Mouse (Mus musculus) embryo, embryonic 11.5 days (tissue): ENCODE results near the gene Gys1.
"Not testable (repeated sequence)": the region's sequence is repeated elsewhere in the genome, so short reads cannot be mapped to it uniquely, and the experiment has no call there.

Experiments used
- DNase-seq: peaks from one replicate; pipeline ENCODE4 v3.0.0-alpha.2; 2012; ENCODE audit warnings: low read depth, low spot score

The Gys1 gene

DNA sequence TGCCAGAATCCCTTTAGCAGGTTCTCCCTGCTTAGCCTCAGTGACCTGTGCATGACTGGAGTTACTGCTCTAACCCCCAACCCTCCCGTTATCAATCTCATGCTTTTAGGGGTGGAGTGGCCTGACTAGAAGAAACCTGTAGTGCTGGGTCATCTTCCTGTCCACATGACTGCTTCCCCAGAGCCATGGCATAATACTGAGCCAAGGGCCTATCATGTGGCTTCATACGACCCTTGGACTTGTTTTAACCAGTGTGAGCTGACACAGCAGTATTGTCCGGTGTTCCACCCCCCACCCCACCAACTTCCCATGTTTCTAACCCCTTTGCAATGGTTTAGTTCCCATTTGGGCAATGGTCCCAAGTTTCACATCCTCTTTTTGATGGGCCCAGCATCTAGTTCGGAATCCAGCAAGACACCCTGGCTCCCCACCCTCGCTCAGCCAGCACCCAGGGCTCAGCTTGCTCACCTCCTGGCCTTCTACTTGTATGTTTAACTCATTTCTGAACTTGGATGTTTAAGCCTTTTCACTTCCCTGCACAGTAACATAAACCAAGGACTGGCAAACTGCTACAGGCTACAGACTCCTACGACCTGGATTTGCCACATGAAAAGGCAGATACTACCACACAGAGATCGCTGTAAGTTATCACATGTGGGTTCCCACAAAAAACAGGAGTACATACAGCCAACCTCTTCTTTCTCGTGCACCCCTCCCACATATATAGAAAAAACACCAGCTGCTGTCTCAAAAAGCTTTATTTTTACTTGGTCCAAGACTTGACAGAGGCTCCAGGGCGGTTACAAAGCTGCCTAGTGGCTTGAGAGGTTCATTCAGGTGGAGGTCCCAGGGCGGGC lies 22.8 kb downstream of the Gys1 start:
- DNase-seq, result no peak

DNA sequence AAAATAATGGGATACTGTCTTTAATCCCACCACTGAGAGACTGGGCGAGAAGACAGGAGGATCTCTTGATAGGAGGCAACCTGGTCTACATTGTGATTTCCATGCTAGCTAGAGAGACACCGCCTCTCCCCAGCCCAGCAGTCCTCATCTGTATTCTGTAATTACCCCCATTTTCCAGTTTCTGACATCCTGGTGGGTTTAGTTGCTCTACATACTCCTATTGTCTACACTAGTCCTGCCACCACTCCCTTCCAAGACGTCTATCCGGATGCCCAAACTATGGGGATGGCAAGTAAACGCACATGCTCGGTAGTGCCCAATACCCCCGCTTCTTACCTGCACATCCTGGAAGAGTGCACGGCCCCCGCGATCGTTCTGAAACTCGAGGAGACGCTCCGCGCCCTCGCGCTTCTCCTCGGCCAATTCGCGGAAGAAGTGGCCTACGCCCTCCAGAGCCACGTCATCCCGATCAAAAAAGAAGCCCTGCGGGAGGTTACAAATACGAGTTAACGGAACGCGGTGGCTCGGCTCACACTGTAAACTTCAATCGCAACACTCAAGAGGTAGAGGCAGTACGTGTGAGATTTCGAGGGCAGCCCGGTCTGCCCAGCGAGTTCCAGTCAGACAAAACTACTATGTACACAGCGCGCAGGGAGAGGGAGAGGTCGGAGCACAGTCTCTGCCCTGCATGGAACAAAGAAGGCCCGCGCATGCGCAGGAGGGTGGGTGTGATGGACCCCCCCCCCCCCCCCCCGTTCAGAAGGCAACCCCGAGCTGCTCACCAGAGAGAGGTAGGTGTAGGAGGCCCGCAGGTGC lies 24.3 kb downstream of the Gys1 start:
- no peak for DNase-seq

DNA sequence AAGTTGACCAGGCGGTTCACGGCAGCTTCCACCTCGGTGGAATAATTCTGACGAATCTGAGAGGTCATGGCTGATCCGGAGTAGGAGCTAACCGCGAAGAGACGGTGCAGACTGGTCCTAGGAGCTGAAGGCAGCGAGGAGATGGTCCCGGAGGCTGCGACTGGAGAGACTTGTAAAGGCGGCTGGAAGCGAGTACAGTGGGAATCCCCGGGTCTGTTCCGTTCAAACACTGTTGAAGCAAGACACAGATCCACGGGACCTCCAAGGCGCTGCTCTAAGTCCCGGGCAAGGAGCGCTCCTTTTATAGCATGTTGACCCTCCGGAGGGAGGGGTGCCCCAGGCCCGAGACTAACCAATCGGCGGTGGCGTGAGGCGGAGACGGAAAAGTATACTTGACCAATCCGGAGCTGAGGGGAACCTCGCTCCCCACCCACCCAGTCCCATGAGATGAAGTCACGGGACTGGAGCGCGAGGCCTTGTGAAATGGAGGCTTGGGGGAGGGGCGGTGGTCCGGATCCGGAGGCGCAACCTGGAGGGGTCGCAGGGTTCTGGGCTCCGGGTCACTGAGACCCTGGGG lies 25.0 kb downstream of the Gys1 start, which contains the start of gene Ftl1:
Gene Ftl1, minus strand, starts transcription at position 321 of the 577 bp plus-strand sequence.
- peak; percentile 96 for DNase-seq

DNA sequence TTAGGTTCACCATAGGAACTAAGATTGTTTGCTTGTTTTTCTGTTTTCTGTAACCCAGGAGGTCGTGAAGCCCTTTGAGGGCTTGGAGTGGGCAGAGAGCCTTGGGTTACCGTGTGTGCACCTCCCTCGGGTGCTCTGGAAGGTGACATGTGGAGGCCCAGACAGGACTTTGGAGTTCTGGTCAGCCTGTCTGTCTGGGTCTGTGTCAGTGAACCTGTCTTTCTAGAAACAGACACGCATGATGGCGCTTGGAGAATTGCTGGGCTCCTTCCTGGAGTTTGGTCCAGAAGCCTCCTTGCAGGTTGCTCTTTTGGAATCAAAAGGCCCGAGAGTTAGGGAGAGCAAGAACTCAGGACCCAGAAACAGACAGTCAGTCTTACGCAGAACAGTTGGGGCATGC lies 25.7 kb downstream of the Gys1 start:
- DNase-seq, result no peak

DNA sequence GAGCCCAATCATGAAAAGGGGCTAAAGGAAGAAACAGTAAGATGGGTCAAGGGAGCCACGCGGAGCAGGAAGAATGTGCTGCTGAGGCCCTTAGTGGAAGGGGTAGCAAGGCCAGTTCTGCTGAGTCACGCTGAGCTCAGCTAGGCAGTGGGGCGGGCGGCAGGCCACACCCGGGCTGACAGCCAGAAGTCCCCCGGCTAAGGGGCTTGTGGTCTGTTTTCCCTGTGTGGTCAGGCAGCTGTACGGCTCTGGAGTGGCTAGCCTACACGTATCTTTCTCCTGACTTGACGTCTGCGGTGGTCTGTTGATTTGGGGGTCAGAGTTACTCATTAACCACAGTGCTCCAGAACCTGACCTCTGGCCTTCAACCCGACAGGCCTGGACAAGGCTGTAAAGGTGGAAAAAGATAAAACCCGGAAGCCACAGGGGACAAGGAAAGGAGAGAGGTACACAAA lies 26.2 kb downstream of the Gys1 start:
- no peak for DNase-seq

DNA sequence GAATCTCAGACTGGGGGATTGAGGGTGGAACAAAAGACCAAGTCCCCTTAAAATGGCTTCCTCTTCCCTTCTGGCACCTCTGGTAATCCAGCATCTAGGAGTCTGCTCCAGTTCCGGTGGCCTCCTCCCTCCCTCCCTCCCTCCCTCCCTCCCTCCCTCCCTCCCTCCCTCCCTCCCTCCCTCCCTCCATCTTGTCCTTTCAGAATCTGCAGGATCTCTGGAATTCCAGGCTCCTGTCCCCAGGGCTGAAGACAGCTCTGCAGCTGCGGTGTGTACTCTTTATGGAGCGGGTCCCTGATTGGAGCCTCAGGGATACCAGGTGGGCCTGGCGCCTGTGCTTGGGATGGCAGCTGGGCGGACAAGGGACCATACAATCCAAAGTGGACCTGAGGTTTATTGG lies 26.7 kb downstream of the Gys1 start:
- DNase-seq, result no peak

DNA sequence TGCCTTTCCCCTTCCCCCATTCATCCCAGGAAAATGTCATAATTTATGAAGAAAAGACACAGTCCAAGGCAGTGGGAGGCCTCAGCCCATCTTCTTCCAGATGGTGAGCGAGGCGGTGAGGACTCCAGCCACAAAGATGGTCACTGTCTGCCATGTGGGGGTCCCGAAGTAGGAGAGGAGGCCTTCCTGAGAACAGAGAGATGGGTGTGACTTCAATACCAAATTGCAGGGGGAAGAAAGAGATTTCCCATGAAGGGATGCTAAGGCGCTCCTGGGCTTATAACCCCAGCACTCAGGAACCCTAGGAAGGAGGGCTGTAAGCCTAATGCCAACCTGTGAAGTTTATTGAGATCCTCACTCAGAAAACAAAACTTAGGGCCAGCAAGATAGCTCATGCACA lies 27.1 kb downstream of the Gys1 start:
- no peak for DNase-seq

DNA sequence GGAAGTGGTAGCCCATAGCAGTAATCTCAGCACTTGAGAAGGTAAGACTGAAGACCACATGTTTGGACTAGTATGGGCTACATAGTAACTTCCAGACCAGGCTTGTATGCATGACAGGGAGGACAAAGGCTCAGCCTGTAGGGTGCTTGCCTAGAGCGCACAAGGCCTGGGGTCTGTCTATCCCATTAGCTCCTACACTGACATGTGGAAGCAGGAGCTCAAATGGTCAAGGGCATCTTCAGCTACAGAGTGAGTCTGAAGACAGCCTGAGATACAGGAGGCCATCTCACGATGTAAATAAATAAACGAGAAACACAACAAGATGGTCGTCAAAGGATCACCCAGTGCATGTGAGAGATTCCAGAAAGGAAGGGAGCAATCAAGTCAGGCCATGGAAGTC lies 27.7 kb downstream of the Gys1 start:
- no peak for DNase-seq

DNA sequence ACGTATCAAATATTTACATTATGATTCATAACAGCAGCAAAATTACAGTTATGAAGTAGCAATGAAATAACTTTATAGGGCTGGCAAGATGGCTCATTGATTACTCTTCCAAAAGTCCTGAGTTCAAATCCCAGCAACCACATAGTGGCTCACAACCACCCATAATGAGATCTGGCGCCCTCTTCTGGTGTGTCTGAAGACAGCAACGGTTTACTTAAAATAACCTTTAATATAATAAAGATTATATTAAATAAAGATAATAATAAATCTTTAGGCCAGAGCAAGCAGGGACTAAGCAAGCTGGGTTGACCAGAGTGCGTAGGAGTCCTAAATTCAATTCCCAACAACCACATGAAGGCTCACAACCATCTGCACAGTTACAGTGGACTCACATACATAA lies 28.2 kb downstream of the Gys1 start:
- DNase-seq, result not testable (repeated sequence)

DNA sequence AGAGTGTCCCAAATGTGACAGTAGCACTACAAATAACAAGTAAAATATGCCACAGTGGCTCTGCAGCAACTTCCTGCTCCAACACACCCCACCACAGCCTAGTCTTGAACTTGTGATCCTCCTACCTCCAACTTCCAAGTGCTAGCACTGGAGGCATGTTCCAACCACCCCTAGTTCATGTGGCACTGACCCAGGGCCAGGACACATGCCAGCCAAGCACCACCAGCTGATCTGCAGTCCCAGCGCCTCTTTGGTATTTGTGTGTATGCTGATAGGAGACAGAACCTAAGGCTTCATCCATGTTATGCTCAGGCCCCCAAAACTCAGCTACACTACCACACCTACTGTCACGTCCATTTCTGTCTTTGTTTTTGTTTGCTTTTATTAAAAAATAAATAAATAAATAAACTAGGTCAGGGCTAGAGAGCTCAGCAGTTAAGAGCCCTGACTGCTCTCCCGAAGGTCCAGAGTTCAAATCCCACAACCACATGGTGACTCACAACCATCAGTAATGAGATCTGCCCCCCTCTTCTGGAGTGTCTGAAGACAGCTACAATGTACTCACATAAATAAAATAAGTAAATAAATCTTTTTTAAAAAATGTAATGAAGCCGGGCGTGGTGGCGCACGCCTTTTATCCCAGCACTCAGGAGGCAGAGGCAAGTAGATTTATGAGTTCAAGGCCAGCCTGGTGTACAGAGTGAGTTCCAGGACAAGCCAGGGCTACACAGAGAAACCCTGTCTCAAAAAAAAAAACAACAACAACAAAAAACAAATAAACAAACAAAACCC lies 29.5 kb downstream of the Gys1 start:
- no peak for DNase-seq

DNA sequence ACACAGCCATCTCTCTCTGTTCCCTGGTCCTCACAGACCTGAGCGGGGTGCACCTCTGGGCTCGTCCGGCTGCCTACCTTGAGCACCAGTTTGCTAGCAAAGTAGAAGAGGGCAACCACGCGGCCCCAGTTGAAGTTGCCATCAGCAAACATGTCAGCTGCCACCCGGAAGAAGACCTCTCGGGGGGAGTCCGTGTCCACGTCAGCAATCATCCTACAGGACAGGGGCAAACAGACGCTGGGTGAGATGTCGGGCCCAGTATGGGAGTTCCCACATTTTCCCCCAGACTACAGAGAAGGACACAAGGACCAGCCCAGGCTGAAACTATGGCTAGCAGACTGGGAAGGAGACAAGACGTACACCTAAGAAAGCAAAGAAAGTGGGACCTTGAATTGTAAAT lies 30.5 kb downstream of the Gys1 start:
- no peak for DNase-seq

DNA sequence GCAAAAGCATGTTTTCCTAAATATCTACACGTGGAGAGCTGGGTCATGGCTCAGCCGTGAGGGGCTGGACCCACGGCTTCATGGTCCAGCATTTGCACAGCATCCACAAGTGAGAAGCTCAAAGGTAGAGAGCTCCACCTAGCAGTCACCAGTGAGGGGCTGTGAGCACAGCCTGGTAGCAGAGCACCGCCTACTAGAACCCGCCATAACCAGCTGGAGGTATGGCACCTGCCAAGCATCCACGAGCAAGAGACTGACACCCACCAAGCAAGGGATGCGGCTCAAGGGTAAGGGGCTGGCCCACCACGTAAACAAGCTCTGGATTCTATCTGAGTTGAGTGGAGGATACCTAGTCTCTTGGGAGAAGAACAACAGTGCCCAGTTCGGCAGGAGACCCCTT lies 30.9 kb downstream of the Gys1 start:
- DNase-seq, result no peak

DNA sequence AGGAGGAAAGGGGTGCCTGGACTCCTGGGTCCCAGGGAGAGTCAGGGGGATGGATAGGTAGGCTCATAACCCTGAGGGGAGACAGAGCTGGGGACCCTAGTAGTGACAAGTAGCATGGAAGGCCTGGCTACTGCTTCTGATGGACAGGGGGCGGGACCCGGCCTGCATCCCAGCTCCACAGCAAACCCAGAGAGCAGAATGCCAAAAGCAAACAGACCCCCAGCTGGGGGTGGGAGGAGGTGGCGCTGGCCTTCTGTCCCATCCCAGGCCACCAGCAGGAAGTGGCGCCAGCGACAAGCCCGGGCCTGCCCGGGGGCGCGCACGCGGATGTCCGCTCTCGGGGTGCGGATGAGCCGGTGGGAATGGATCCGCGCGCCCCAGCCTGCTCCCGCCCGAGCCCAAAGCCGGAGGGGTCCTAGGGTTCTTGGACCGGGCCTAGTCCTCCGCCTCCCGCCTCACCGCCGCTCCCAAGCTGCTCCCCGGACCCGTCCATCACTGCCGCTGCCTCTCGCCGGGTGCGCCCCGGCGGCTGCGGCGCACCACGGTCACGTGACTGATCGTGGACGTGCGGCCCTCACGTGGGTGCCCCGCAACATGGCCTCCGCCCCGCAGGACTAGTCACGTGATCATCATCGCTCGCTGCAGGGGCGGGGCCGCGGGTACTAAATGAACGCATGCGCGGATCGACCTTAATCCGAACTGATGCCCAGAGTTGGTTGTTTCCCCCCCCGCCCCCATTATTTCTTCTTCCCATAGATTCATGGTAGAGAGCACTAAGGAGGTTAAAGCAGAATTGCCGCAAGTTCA lies 31.8 kb downstream of the Gys1 start, which contains the start of gene Bax:
Gene Bax, minus strand, starts transcription at position 616 of the 807 bp plus-strand sequence.
- DNase-seq, result peak; percentile 92

DNA sequence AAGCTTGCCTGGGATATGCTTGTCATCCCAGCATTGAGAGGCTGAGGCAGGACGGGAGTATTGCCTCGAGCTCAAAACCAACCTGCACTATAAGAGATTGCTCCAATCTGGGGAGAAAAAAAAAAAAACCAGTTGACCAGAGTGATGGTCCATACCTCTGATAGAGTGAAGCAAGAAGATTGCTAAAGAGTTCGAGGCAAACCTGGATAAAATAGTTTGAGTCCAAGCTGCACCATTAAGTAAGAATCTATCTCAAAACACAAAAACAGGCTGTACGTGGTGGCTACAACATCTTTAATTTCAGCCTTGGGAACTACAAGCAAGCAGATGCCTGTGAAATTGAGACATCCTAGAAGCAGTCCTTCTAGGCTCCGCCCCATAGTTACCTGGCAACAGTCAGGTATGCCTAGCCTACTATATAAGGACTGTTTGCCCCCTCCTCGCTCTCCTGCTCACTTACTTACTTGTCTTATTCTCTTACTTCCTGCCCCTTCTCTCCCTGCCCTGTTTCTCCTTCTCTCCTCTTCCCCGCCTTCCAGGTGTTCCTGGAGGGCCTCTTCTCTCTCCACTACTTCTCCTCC lies 32.5 kb downstream of the Gys1 start:
- DNase-seq, result no peak

DNA sequence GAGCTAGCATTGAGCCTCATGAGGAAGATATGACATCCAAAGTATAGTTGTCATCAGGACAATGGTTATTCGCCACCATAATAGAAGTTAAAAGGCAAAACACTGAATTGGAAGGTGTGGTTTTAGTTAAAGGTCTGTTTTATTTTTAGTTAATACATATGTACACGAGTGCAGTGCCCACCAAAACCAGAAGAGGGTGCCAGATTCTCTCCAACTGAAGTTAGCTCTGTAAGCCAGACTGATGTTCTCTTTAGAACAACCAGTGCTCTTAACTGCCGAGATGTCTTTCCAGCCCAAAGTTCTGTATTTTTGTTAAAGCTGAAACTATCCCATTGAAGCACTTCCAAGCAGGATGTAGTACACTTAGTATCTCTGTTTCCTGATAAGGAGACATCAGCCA lies 36.2 kb downstream of the Gys1 start:
- DNase-seq, result no peak

DNA sequence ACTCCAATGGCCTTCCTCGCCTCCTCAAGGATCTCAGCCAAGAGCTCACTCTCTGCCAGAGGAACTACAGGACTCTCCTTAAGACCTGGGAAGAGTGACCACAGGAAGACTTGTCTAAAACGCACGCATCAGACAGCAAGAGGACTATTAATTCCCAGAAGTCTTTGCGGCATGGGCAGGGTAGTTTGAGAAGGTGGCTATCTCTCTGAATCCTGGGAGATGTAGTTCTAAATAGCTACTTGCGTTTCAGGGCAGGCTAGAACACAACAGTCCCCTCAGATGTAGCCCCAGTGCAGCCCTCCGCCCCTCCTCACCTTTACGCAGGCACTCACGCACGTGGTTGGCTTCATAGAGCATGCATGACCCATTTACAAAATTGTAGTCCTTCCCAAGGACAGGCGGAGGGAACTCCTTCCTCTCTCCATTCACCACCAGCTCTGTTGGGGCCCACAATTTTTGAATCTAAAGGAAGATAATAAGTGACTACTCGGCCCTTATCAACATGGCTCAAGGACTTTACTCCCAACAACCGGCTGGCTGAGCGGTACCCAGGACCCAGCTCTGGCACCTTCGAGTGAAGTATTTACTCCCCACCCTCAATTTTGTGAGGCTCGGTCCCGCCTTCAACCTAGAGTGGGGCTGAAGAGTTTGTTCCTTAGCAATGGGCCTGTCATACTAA lies 40.8 kb downstream of the Gys1 start:
- DNase-seq, result no peak

DNA sequence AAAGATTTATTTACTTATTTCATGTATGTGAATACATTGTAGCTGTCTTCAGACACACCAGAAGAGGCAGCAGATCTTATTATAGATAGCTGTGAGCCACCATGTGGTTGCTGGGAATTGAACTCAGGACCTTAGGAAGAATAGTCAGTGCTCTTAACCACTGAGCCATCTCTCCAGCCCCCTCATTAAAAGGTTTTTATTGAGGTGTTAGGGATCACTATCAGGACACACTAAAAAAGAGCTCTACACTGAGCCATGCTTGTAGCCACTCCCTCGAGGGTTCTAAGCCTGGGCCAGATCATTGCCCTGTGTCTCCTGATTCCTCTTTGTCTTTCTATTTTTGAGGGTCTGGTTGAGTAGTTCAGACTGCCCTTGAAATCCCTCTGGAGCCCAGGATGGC lies 41.8 kb downstream of the Gys1 start:
- DNase-seq, result no peak

DNA sequence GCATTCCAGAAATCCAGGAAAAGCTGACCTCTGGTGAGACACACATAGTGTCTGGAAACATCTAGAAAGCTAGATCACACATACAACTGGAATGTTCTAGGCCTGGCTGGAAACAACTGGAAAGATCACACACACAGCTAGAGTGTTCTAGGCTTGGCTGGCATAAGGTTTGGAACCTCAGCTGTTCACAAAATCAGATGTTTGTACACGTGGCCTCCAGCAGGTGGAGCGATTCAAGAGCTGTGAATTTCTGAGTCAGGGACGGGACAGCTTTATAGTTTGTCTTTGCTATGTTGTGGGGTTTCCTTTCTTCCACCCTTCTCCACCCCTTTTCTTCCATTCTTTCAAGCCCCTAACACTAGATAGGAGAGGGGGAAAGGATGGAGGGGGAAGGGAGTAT lies 42.4 kb downstream of the Gys1 start:
- DNase-seq, result no peak

DNA sequence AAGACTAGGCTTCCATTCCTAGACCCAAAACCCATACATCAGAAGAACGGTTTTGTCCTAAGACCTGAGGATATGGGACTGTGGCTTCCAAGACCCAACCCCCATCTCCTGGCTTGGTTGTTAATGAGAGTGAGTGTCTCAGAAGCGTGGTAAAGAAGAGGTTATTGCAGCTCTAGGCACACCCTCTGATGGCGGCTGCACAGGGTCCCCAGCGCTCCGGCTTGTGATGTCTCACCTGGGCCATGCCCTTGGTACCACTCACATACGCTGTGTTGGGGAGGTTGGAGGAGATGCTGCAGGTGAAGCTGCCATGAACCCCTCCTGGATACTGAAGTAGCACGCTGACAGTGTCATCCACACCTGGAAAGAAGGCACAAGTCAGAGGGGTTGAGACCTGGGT lies 44.1 kb downstream of the Gys1 start:
- no peak for DNase-seq

DNA sequence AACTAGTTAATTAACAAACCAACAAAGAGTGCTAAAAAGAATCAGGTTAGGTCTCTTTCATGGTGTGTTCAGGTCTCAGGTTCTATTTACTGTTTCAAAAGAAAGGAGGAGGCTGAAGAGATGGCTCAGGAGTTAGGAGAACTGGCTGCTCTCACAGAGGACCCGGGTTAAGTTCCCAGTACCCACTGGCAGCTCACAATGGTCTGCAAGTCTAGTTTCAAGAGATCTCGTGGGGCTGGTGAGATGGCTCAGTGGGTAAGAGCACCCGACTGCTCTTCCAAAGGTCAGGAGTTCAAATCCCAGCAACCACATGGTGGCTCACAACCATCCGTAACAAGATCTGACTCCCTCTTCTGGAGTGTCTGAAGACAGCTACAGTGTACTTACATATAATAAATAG lies 45.7 kb downstream of the Gys1 start:
- not testable (repeated sequence) for DNase-seq
